In genomic region chr2:62807476-62807882, GRCm38 (mm10) we compare ENCODE assay signal across 9 mouse cellular contexts.
DNase-seq lines count a peak whose midpoint lies in the region; ATAC-seq and TF ChIP-seq lines count a peak whose summit lies in the region.
"Had no signal": no experiment of that assay in that cellular context is flagged by ENCODE, and none has a peak within 500 bp of the region (broad histone marks: within the 10 kb centered on the region; RNA-seq: fewer than 3 reads in every experiment).

No protein-coding gene starts in this region.

- H3K36me3 ChIP-seq in neural tube, embryonic 14.5 days (ENCODE audit: control insufficient read depth, insufficient read depth, low read length) = no peaks in the 10 kb centered on the region
- H3K36me3 ChIP-seq in intestine, embryonic 15.5 days = no peaks in the 10 kb centered on the region
- H3K36me3 ChIP-seq: G1E had no signal

- peak; percentile 62 for DNase-seq in brain, embryonic 18.5 days (ENCODE audit: low read depth, low spot score)
- DNase-seq in left cerebral cortex, adult 11 months (ENCODE audit: low spot score) = peak; percentile 49
- no peak for DNase-seq in kidney, adult 8-10 months
- no peak for DNase-seq in cerebellum, adult 2 months
- no peak for DNase-seq in gastrocnemius, adult 8-10 months (ENCODE audit: low spot score in 2 of 2)

- ATAC-seq in frontal cortex, adult (ENCODE audit: low TSS enrichment) = peak; percentile 89
- peak; percentile 95 for ATAC-seq in neural tube, embryonic 14.5 days (ENCODE audit: low read depth)
- no peak; the same call in 1 of the 2 replicates for ATAC-seq in intestine, embryonic 15.5 days

- TF ChIP-seq POLR2A in cerebellum, adult 2 months (IDR thresholded peaks at IDR 0.05; ENCODE audit: borderline replicate concordance, insufficient read depth, low read length) = no peak

- 16% methylated on average over 3 of the region's 3 CpGs for WGBS in neural tube, embryonic 14.5 days
- WGBS in intestine, embryonic 15.5 days = 47% methylated on average over 3 of the region's 3 CpGs
- 22% methylated on average over 3 of the region's 3 CpGs for WGBS in cerebellum, adult 2 months

- no peaks in the 10 kb centered on the region for H3K27me3 ChIP-seq in neural tube, embryonic 14.5 days (ENCODE audit: control insufficient read depth, insufficient read depth, low read length)
- no peaks in the 10 kb centered on the region for H3K27me3 ChIP-seq in intestine, embryonic 15.5 days (replicated peaks)
- no peaks in the 10 kb centered on the region for H3K27me3 ChIP-seq in cerebellum, adult 2 months (ENCODE audit: control insufficient read depth, insufficient read depth, low read length)

- no peaks in the 10 kb centered on the region for H3K9me3 ChIP-seq in neural tube, embryonic 14.5 days (ENCODE audit: control insufficient read depth, low read length)
- no peaks in the 10 kb centered on the region for H3K9me3 ChIP-seq in intestine, embryonic 15.5 days
- H3K9me3 ChIP-seq: G1E had no signal

- H3K4me3 ChIP-seq in neural tube, embryonic 14.5 days (ENCODE audit: low read depth, low read length) = no peak overlapping the region
- no peak overlapping the region for H3K4me3 ChIP-seq in intestine, embryonic 15.5 days (replicated peaks)
- no peak overlapping the region for H3K4me3 ChIP-seq in cerebellum, adult 2 months (replicated peaks; ENCODE audit: insufficient read depth, low read depth, low read length)

- no peak for TF ChIP-seq CTCF in cerebellum, adult 2 months (IDR thresholded peaks at IDR 0.05; ENCODE audit: borderline replicate concordance, insufficient read depth, low read depth, low read length)

- H3K4me1 ChIP-seq in neural tube, embryonic 14.5 days (ENCODE audit: control insufficient read depth, insufficient read depth, low read length) = no peaks in the 10 kb centered on the region
- no peaks in the 10 kb centered on the region for H3K4me1 ChIP-seq in intestine, embryonic 15.5 days (replicated peaks)
- H3K4me1 ChIP-seq in cerebellum, adult 2 months (ENCODE audit: control insufficient read depth, insufficient read depth, low read length) = no peaks in the 10 kb centered on the region

- peak overlapping the region; percentile 11; the same call in 1 of the 2 replicates for H3K27ac ChIP-seq in neural tube, embryonic 14.5 days (ENCODE audit: low read depth, low read length)
- no peak overlapping the region for H3K27ac ChIP-seq in intestine, embryonic 15.5 days
- no peak overlapping the region for H3K27ac ChIP-seq in cerebellum, adult 2 months (ENCODE audit: insufficient read depth, low read length)

- no peak overlapping the region for H3K9ac ChIP-seq in neural tube, embryonic 14.5 days (replicated peaks; ENCODE audit: low read depth, low read length)
- H3K9ac ChIP-seq in intestine, embryonic 15.5 days = no peak overlapping the region

- H3K4me2 ChIP-seq in neural tube, embryonic 14.5 days (ENCODE audit: low read depth, low read length) = no peak overlapping the region
- H3K4me2 ChIP-seq in intestine, embryonic 15.5 days (replicated peaks) = no peak overlapping the region

Comparison
In these comparisons a context has a peak if more than half of its experiments do, and no peak if none do; other contexts are left out.
1. DNase-seq: peak in brain, embryonic 18.5 days (single experiment) and left cerebral cortex, adult 11 months (single experiment); none in kidney, adult 8-10 months (0 of 2), cerebellum, adult 2 months (0 of 2) and gastrocnemius, adult 8-10 months (0 of 2).